Mouse (Mus musculus): ENCODE data around the gene Omt2a. TPM values are rescaled to one million over a fixed set of nuclear protein-coding genes. Genes with fewer than 3 reads are reported as not detected.
A peak's percentile ranks its signal among the peaks of the same experiment; 100 is the strongest.
"Not testable (repeated sequence)": the region's sequence is repeated elsewhere in the genome, so short reads cannot be mapped to it uniquely, and the experiment has no call there.

The Omt2a gene
- total RNA-seq, 2 experiments from 2014 or later = not detected

DNA sequence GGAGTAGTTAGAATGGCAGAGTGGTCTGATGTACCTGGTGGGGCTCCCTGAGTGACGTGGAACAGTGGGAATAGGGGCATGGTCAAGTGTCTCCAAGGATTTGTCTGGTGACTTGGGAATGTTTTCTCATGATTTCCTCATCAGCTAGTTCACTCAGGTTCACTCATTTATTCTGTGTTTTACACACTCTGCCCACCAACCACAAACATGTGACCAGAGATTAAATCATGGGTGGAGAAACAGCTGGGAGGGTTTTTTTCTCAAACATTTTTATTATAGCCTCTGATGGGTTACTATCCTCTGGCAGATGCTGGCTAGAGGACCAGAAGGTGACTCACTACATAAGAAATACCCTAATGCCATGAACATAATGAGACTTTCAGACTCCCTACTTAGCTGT is 16.4 kb downstream of the Omt2a start:
- no peak for DNase-seq

DNA sequence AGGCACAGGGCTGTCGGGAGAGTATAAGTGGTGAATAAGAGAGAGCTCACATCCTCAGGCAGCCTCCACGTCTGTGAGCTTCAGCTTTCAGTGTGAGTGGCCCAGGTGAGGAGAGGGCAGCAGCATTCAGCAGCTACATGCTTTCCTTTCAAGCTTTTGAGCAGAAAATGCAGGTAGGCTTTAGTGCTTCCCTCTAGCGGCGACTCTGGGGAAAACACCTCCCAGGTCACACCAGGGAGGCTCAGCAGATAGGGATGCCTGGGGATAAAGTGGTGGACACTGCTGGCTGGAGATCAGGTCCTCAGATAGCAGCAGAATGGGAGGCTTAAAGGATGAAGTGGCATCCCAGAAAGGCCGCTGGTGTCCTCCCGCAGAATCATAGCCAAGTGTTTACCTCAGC is 18.5 kb downstream of the Omt2a start:
- peak; percentile 31 to 50 for DNase-seq

DNA sequence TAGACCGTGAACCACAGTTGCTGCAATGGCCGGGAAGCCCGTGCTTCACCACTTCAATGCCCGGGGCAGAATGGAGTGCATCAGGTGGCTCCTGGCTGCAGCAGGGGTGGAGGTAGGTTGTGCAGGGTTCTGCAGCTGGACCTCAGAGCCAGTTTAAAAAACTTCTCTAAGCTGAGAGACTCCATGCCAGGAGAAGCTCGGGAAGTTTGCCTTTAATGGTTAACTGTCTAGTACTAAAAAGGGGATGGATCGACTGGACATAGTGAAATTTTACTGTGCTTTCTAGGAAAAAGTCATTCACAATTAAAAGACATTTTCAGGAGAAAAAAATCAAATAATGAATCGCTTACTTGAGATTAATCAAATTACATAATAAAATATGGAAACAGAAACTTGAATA is 19.8 kb downstream of the Omt2a start:
- DNase-seq = not testable (repeated sequence)

DNA sequence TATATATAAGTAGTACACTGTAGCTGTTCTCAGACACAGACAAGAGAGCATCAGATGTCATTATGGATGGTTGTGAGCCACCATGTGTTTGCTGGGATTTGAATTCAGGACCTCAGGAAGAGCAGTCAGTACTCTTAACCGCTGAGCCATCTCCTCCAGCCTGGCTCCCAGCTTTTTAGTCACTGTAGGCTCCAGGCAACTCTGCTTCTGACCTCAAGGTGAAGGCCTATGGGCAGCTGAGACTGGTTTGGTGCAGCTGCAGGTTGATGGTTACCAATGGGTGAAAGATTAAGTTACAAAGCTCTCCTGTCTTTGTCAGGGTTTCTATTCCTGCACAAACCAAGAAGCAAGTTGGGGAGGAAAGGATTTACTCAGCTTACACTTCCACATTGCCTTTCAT is 20.9 kb downstream of the Omt2a start:
- not testable (repeated sequence) for DNase-seq

DNA sequence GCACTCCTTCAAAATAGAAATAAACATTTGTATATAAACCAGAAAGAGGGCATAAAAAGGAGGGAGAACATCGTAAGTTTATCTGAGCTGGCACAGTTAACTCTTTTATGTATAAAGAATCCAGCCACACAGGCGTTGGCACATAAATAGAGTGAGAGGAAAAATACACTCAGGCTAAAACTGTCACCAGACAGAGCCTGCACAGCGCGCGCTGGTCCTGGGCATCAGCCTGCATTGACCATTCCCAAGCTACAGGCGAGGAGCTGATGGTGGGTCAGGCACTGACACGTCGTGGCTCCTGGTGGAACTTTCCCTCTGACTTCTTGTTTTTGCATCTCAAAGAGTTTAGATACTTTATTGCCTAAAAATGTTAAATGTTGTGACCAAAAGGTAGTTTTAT is 22.1 kb downstream of the Omt2a start:
- not testable (repeated sequence) for DNase-seq

DNA sequence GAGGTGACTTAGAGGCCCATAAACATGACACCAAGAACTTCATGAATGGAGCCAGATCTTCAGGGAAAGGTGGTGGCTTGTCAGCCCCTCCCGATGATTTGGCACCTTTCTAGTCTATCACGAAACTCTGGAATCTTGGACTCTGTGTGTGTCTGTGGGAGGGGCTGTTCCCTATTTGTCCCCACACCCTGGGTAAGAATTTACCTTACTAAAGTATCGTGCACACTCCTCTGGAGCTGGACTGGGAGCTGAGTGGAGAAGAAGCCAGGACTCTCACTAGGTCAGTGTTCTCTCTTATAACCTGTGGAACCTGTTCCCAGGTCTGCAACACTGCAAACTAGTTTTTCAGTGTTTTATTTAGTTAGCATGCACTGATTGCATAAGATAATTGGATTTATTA is 24.9 kb downstream of the Omt2a start, which contains the start of gene Gm10639:
TSS of gene Gm10639 (plus strand) at position 201 of the 400 bp plus-strand sequence.
- not testable (repeated sequence) for DNase-seq

DNA sequence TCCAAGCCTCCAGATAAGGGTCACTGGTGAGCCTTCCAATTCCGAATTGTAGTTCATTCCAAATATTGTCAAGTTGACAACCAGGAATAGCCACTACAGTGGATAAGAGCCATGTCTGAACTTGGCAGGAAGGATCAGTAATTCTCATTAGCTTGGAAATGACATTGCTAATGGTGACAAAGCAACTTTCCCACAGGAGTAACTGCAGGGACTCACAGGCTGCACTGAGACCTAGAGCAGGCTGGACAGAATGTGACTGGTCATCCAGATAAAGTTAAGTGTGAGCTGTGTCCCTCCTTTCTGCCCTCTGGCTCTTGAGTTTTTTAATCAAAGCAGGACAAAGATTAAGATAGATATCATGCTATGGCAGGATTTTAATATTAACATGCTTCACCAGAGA is 25.5 kb downstream of the Omt2a start:
- DNase-seq = not testable (repeated sequence)

DNA sequence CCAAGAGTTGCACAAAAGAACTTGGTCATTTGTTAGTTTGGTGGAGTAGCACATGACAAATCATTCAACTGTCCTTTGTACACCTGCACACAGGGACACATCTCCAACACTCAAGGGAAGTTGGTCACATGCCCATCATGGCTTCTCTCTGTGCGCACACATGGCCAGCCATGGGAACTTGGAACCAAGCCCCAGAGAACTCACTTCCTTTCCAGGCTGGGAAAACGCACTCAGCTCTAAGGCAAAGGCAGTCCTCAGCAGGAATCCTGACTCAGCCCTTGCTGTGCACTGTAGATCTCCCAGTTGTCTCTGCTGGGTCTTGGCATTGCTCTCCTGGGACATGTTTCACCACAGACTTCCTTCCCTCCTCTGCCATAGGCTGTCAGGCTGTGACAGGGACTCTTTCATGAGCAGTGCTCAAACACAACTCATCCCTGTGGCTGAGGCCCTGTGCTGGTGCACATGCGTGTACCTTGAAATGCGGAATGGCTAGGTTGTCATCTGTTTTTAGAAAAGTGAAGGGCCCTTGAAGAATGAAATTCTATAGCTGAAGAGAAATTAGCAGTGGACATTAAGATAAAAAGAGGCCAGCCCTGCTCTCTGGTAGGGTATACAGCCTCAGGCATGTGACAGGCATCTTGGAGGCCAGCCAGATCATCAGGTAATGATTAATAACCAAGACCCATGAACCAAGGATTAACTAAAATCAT is 32.4 kb downstream of the Omt2a start:
- peak; percentile 22 to 46 for DNase-seq

DNA sequence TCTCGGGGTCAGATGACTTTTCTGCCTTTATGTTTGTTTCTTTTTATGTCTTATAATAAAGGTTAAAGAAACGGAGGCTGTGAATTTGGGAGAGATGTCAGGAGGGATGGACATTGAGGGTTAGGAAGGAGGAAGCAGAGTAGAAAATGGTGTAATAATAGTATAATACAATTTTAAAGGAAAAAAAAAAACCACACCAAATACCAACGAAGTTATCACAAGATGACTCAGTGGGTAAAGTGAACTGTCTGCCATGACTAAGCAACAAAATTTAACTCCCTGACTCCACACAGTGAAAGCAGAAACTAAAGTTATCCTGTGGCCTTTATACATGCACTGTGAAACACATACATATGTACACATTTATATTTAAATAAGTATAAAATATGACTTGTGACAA is 43.7 kb downstream of the Omt2a start:
- not testable (repeated sequence) for DNase-seq

Other genes with a start within 250 kb of the Omt2a start
- 100 to 1,000 TPM in 1 of 2 experiments, 10 to 100 TPM in 1; 77.1 to 101 TPM for gene Fbxo9, start 205.7 kb downstream of the Omt2a start, total RNA-seq (2021)
- gene Ick, start 205.6 kb downstream of the Omt2a start, total RNA-seq (2021) = 10 to 100 TPM; 17.5 to 20.4 TPM
- gene Gsta4, start 132.0 kb downstream of the Omt2a start, total RNA-seq (2021) = 10 to 100 TPM; 37.1 to 47.6 TPM
- gene Gsta1, start 84.1 kb downstream of the Omt2a start, total RNA-seq (2021) = 1 to 10 TPM in 1 of 2 experiments, not detected in 1; 1.1 TPM
- gene Gm3776, start 57.7 kb downstream of the Omt2a start, total RNA-seq (2021) = not detected
- gene Gm10639, start 24.9 kb downstream of the Omt2a start, total RNA-seq (2021) = not detected
- gene Omt2b, start 12.8 kb upstream of the Omt2a start, total RNA-seq (2021) = not detected
- gene Gsta2, start 41.0 kb upstream of the Omt2a start, total RNA-seq (2021) = 1 to 10 TPM in 1 of 2 experiments, not detected in 1; 9.2 TPM
- not detected for gene Dppa5a, start 53.4 kb upstream of the Omt2a start, total RNA-seq (2021)
- gene Ooep, start 63.9 kb upstream of the Omt2a start, total RNA-seq (2021) = not detected
- gene Ddx43, start 81.0 kb upstream of the Omt2a start, total RNA-seq (2021) = not detected
- 1 to 10 TPM in 1 of 2 experiments, under 1 TPM in 1; 0.69 to 1.4 TPM for gene Cgas, start 128.4 kb upstream of the Omt2a start, total RNA-seq (2021)
- 10 to 100 TPM; 29.4 to 30.8 TPM for gene Mto1, start 133.4 kb upstream of the Omt2a start, total RNA-seq (2021)
- under 1 TPM in 1 of 2 experiments, not detected in 1; 0.30 TPM for gene Gm17324, start 134.0 kb upstream of the Omt2a start, total RNA-seq (2021)
- 1,000 to 10,000 TPM; 6,718 to 6,967 TPM for gene Eef1a1, start 174.4 kb upstream of the Omt2a start, total RNA-seq (2021)